Mouse (Mus musculus): Measurements from ENCODE around the gene St6galnac3. TPM values are rescaled to one million over a fixed set of nuclear protein-coding genes. Genes with fewer than 3 reads are reported as not detected.
"Not testable (repeated sequence)": the region's sequence is repeated elsewhere in the genome, so short reads cannot be mapped to it uniquely, and the experiment has no call there.

Gene St6galnac3
- polyA plus RNA-seq, 1 experiment, result 3.2 TPM

- Histone ChIP-seq H3K4me1 (ENCODE audit: control insufficient read depth, insufficient read depth, low read length) (no peaks in the 10 kb centered on the region), H3K27ac (ENCODE audit: insufficient read depth, low read depth, low read length) (no peak overlapping the region), H3K4me3 (ENCODE audit: insufficient read depth, low read depth, low read length) (no peak overlapping the region), H3K27me3 (replicated peaks; ENCODE audit: control insufficient read depth, insufficient read depth, low read length) (no peaks in the 10 kb centered on the region), H3K36me3 (ENCODE audit: control insufficient read depth, insufficient read depth, low read length) (no peaks in the 10 kb centered on the region)
- TF ChIP-seq CTCF (conservative IDR thresholded peaks at IDR 0.05; ENCODE audit: insufficient read depth, insufficient read length, low read depth, low read length), result no peak
- no peak for TF ChIP-seq POLR2A (IDR thresholded peaks at IDR 0.05; ENCODE audit: low read depth, low read length)
- DNase-seq, result peak; percentile 8
- 36% methylated on average over 17 of the region's 17 CpGs for WGBS
These were observed 36.2 kb upstream of the St6galnac3 start for GRCm38 (mm10) chr3:153761171-153761570.

DNA sequence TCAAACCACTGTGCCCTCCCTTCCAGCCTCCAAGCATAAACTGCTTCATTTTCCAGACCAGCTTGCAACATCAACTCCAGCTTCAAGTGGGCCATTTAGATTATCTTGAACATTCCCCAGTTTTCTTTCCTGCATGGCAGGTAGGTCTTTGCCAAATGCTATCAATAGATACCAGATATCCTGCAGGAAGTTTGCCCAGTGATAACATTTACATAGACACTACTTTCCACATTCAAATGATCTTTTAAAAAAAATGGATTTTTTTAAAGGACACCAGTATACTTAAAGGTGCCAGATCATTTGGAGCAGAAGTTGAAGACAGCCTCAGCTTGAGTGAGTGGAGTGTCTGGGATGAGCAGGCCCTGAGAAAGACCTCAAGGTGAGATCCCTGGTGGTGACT, 34.3 kb upstream of the St6galnac3 start:
- H3K4me3 ChIP-seq (ENCODE audit: insufficient read depth, low read depth, low read length), result no peak overlapping the region
- DNase-seq, result no peak
- H3K4me1 ChIP-seq (ENCODE audit: control insufficient read depth, insufficient read depth, low read length), result no peaks in the 10 kb centered on the region
- H3K36me3 ChIP-seq (ENCODE audit: control insufficient read depth, insufficient read depth, low read length), result no peaks in the 10 kb centered on the region
- H3K27me3 ChIP-seq (replicated peaks; ENCODE audit: control insufficient read depth, insufficient read depth, low read length), result no peaks in the 10 kb centered on the region
- TF ChIP-seq POLR2A (IDR thresholded peaks at IDR 0.05; ENCODE audit: low read depth, low read length), result no peak
- no peak for TF ChIP-seq CTCF (conservative IDR thresholded peaks at IDR 0.05; ENCODE audit: insufficient read depth, insufficient read length, low read depth, low read length)
- H3K27ac ChIP-seq (ENCODE audit: insufficient read depth, low read depth, low read length), result no peak overlapping the region

- 93% methylated on average over 2 of the region's 2 CpGs for WGBS
- Histone ChIP-seq H3K4me1 (ENCODE audit: control insufficient read depth, insufficient read depth, low read length) (no peaks in the 10 kb centered on the region), H3K4me3 (ENCODE audit: insufficient read depth, low read depth, low read length) (no peak overlapping the region), H3K27ac (ENCODE audit: insufficient read depth, low read depth, low read length) (no peak overlapping the region), H3K27me3 (replicated peaks; ENCODE audit: control insufficient read depth, insufficient read depth, low read length) (no peaks in the 10 kb centered on the region), H3K36me3 (ENCODE audit: control insufficient read depth, insufficient read depth, low read length) (no peaks in the 10 kb centered on the region)
- no peak for DNase-seq
- TF ChIP-seq POLR2A (IDR thresholded peaks at IDR 0.05; ENCODE audit: low read depth, low read length), result no peak
- no peak for TF ChIP-seq CTCF (conservative IDR thresholded peaks at IDR 0.05; ENCODE audit: insufficient read depth, insufficient read length, low read depth, low read length)
These were observed 31.6 kb upstream of the St6galnac3 start for GRCm38 (mm10) chr3:153756500-153756996.

DNA sequence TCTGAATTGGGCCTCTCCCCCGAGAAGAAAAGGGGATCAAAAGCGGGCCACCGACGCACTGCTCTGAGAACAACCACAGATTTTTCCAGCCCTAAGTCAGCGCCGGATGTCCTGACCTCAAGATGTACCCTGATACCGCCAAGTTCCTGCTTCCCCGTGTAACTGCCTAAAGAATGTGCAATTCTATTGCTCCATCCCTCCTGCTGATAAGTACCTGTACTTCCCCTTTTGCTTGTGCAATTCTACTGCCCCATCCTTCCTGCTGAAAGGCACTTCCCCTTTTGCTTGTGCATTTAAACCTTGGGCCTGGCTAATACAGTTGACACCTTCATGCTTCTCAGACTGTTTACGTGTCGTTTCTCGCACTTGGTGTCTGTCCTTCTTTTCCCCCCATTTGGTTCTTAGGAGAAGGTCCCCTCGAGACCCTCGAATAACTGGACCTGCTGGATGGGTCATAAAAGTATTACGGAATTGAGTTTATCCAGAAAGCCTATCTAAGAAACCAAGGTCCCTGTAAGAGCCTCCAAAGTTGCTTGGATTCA, 30.9 kb upstream of the St6galnac3 start:
- DNase-seq; H3K4me1 ChIP-seq (ENCODE audit: control insufficient read depth, insufficient read depth, low read length); H3K27me3 ChIP-seq (replicated peaks; ENCODE audit: control insufficient read depth, insufficient read depth, low read length); H3K36me3 ChIP-seq (ENCODE audit: control insufficient read depth, insufficient read depth, low read length); H3K4me3 ChIP-seq (ENCODE audit: insufficient read depth, low read depth, low read length); H3K27ac ChIP-seq (ENCODE audit: insufficient read depth, low read depth, low read length): not testable (repeated sequence)
- WGBS, result 65% methylated on average over 14 of the region's 14 CpGs

DNA sequence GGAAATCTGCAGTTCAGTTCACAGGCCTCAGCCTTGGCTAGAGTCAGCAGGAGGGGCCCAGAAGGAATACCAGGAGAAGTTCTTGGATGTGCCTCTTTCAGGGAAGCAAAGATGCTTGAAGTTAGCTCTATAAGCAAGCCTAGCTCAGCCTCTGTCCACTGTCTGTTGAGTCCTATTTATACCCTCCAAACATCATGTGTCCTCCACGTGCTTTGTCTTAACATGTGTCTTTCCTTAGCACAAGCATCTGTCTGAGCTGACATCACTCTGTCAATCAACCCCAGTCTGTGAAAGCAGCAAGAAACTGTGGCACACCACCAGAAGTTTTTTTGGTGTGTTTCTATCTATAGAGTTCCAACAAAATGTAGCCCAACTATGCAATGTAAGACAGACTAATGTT, 26.5 kb upstream of the St6galnac3 start:
- H3K36me3 ChIP-seq (ENCODE audit: control insufficient read depth, insufficient read depth, low read length), result no peaks in the 10 kb centered on the region
- DNase-seq, result no peak

GRCm38 (mm10) chr3:153749359-153749758, 24.4 kb upstream of the St6galnac3 start:
- Histone ChIP-seq H3K36me3 (ENCODE audit: control insufficient read depth, insufficient read depth, low read length) (no peaks in the 10 kb centered on the region), H3K27me3 (replicated peaks; ENCODE audit: control insufficient read depth, insufficient read depth, low read length) (no peaks in the 10 kb centered on the region), H3K4me1 (ENCODE audit: control insufficient read depth, insufficient read depth, low read length) (no peaks in the 10 kb centered on the region), H3K4me3 (ENCODE audit: insufficient read depth, low read depth, low read length) (no peak overlapping the region), H3K27ac (ENCODE audit: insufficient read depth, low read depth, low read length) (no peak overlapping the region)
- no peak for DNase-seq
- no peak for TF ChIP-seq CTCF (conservative IDR thresholded peaks at IDR 0.05; ENCODE audit: insufficient read depth, insufficient read length, low read depth, low read length)
- no peak for TF ChIP-seq POLR2A (IDR thresholded peaks at IDR 0.05; ENCODE audit: low read depth, low read length)
- 83% methylated on average over 6 of the region's 6 CpGs for WGBS

More for the DNA sequence above, 26.5 kb upstream of the St6galnac3 start:
- Histone ChIP-seq H3K27ac (ENCODE audit: insufficient read depth, low read depth, low read length) (no peak overlapping the region), H3K4me3 (ENCODE audit: insufficient read depth, low read depth, low read length) (no peak overlapping the region), H3K4me1 (ENCODE audit: control insufficient read depth, insufficient read depth, low read length) (no peaks in the 10 kb centered on the region), H3K27me3 (replicated peaks; ENCODE audit: control insufficient read depth, insufficient read depth, low read length) (no peaks in the 10 kb centered on the region)
- 78% methylated on average over 1 of the region's 1 CpGs for WGBS
- TF ChIP-seq CTCF (conservative IDR thresholded peaks at IDR 0.05; ENCODE audit: insufficient read depth, insufficient read length, low read depth, low read length) (no peak), POLR2A (IDR thresholded peaks at IDR 0.05; ENCODE audit: low read depth, low read length) (no peak)

GRCm38 (mm10) chr3:153748293-153748692, 23.3 kb upstream of the St6galnac3 start:
- H3K4me1 ChIP-seq (ENCODE audit: control insufficient read depth, insufficient read depth, low read length), result no peaks in the 10 kb centered on the region
- no peak for TF ChIP-seq CTCF (conservative IDR thresholded peaks at IDR 0.05; ENCODE audit: insufficient read depth, insufficient read length, low read depth, low read length)
- no peak for TF ChIP-seq POLR2A (IDR thresholded peaks at IDR 0.05; ENCODE audit: low read depth, low read length)
- no peaks in the 10 kb centered on the region for H3K36me3 ChIP-seq (ENCODE audit: control insufficient read depth, insufficient read depth, low read length)
- H3K27ac ChIP-seq (ENCODE audit: insufficient read depth, low read depth, low read length), result no peak overlapping the region
- no peak for DNase-seq
- H3K4me3 ChIP-seq (ENCODE audit: insufficient read depth, low read depth, low read length), result no peak overlapping the region
- no peaks in the 10 kb centered on the region for H3K27me3 ChIP-seq (replicated peaks; ENCODE audit: control insufficient read depth, insufficient read depth, low read length)
- 95% methylated on average over 3 of the region's 3 CpGs for WGBS
